Mouse (Mus musculus) myocyte (in vitro differentiated cells): ENCODE data around the gene Sparc.

Experiments
- CEBPB ChIP-seq: IDR thresholded peaks from 2 replicates; pipeline ENCODE4 v1.6.1; 2011; ENCODE audit warnings: mild to moderate bottlenecking, moderate library complexity; ENCODE audit not compliant: poor library complexity, insufficient read depth, severe bottlenecking
- E2F4 ChIP-seq: IDR thresholded peaks from one replicate; pipeline ENCODE4 v1.6.1; 2011; ENCODE audit warnings: mild to moderate bottlenecking, control low read depth, moderate library complexity; ENCODE audit not compliant: insufficient read depth
- MAX ChIP-seq: IDR thresholded peaks from one replicate; pipeline ENCODE4 v1.6.1; 2011; ENCODE audit warnings: low read depth, mild to moderate bottlenecking, control low read depth
- POLR2A ChIP-seq: IDR thresholded peaks from one replicate; pipeline ENCODE4 v1.6.1; 2011; ENCODE audit warnings: low read depth, mild to moderate bottlenecking, control low read depth, moderate library complexity; ENCODE audit not compliant: insufficient read length
- POLR2AphosphoS2 ChIP-seq: IDR thresholded peaks from one replicate; pipeline ENCODE4 v1.6.1; 2011; ENCODE audit warnings: low read depth, control low read depth; ENCODE audit not compliant: insufficient read length
- TCF3 ChIP-seq: IDR thresholded peaks from one replicate; pipeline ENCODE4 v1.6.1; 2011; ENCODE audit warnings: low read depth, control low read depth; ENCODE audit not compliant: insufficient read length
- USF1 ChIP-seq: IDR thresholded peaks from one replicate; pipeline ENCODE4 v1.6.1; 2011; ENCODE audit warnings: low read depth, mild to moderate bottlenecking, control low read depth, moderate library complexity

DNA sequence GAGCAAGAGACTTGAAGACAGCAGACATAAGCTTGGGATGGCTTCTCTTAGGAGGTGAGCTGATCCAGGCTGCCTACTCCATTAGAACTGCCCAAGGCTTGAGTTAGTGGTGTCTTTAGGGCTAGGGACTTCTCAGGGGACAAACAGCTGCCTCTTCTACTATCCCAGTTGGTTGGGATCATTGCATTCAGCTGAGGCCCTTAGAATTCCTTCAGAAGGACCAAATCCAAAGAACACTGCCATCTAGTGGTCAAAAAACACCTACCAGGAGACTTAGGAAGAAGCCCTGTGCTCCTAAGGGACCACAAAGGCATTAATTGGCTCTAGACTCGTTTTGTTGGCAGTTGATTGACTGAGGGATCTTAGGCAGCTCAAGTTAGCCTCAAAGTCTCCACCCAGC is 21.8 kb upstream of the Sparc start:
- no peak for TF ChIP-seq TCF3
- TF ChIP-seq USF1, result no peak
- TF ChIP-seq POLR2A, result no peak
- no peak for TF ChIP-seq MAX
- TF ChIP-seq POLR2AphosphoS2, result no peak
- no peak for TF ChIP-seq CEBPB
- TF ChIP-seq E2F4, result no peak
